Mouse (Mus musculus) left cerebral cortex, postnatal 14 days (tissue): ENCODE measurements at regions not wholly inside any gene's neighbourhood (a gene's known extent, or its start where the extent isn't known, plus 50 kb on each side); places are given as distances from the start of the nearest gene placed in this dataset.
A peak's percentile ranks its signal among the peaks of the same experiment; 100 is the strongest.

Experiments used
- DNase-seq, 2 experiments: peaks; one replicate each; pipeline ENCODE4 v3.0.0; 2021 to 2022; ENCODE audit warnings: low spot score in 2 of 2, mixed read lengths in 1 of 2
- intact Hi-C: fragments of 180-260 bp; cut with DNase I; formaldehyde crosslinking; loops from one replicate; pipeline ENCODE4 v1.15.1; 2025

DNA sequence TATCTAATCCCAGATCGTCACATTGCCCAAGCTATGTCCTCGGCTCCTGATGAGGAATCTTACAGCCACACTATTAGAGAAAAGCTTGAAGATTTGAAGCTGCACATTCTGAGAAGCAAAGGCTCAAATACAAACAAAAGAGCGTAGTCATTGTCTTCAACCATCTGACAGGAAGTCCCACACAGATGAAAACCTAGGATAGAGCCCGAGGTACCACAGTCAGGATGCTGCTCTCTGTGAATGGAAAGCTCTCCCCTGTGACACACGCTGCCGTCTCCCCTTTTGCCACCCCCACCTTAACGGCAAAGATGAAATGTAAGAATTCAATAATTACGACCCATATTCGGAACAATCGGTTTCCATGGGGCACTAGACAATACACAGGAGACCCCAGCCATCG lies 237.2 kb downstream of the Prdm2 start:
- DNase-seq, result no peak
- intact Hi-C loops, result no loop called here

- intact Hi-C loops, result no loop called here
- peak in 1 of 2 experiments; percentile 54 for DNase-seq
These were observed 242.8 kb downstream of the Prdm2 start for GRCm38 (mm10) chr4:142970040-142970439.

DNA sequence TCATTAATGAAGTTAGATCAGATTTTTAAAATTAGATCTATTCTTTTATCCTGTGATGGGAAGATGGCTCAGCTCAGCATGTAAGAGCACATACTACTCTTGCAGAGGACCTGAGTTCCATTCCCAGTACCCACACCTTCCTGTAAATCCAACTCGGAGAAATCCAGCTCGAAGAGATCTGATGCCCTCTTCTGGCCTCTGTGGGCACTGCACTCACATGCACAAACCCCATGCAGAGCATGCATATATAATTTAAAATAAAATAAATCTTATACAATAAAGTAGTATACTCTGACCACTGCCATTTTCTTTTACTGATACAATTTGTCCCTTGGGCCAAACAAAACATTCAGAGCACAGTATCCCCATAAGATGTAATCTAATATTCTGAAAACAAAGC lies 245.2 kb downstream of the Prdm2 start:
- no peak for DNase-seq
- intact Hi-C loops, result no loop called here

DNA sequence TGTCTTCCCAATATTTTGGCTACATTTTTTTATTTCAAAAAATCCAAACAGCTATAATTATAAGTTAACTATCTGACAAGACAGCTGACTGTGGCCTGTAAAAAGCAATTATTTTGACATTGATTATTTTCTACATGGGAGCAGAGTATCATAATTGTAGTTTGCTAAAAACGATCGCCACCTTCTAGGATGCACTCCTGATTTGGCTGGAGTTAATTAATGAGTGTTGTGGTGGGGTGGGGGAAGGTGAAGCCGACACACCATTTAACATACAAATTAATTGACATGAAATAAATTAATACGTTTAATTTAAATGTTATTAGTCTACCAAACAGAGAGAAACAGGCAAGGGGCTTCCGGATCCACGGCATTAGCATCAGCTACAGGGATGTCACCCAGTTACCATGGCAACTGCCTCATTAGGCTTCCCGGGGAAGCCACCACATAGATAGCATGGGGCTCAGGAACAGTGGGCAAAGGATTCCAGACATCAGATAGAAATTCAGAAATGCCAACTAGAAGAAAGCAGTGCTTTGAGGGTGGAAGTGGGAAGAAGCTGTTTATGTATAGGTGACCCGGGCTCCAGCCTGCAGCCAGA lies 255.9 kb downstream of the Prdm2 start:
- intact Hi-C loops, result no loop called here
- peak in 1 of 2 experiments; percentile 29 for DNase-seq

- no peak for DNase-seq
- intact Hi-C loops, result no loop called here
These were observed 256.4 kb downstream of the Prdm2 start for GRCm38 (mm10) chr4:142956376-142956775.

GRCm38 (mm10) chr4:142953724-142954123 lies 259.1 kb downstream of the Prdm2 start:
- DNase-seq, result peak; percentile 23 to 52

GRCm38 (mm10) chr4:142952879-142953278 lies 259.9 kb downstream of the Prdm2 start:
- DNase-seq, result no peak
- intact Hi-C loops, result no loop called here

More at GRCm38 (mm10) chr4:142953724-142954123, 259.1 kb downstream of the Prdm2 start:
- intact Hi-C loops, result no loop called here

- intact Hi-C loops, result no loop called here
These were observed 265.1 kb downstream of the Prdm2 start for GRCm38 (mm10) chr4:142947673-142948072.

DNA sequence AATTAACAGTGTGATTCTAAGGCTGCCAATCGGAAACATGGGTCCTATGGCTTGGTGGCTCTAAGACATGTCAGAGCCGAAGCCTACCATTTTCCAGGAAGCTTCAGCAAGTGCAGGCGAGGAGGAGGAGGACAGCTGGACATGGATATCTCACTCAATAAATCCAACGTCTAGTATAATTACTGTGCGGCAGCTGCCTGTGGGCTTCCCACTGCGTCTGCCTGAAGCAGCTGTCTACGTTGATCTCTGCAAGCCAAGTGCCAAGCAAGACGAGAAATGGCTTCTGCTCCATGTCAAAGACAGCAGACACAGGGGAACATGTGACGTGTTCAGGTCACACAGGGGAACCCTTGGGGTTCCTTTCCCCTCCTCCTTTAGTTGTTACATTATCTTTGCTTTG lies 279.2 kb downstream of the Prdm2 start:
- no peak for DNase-seq
- intact Hi-C loops, result no loop called here

More at GRCm38 (mm10) chr4:142947673-142948072, 265.1 kb downstream of the Prdm2 start:
- DNase-seq, result peak in 1 of 2 experiments; percentile 28

DNA sequence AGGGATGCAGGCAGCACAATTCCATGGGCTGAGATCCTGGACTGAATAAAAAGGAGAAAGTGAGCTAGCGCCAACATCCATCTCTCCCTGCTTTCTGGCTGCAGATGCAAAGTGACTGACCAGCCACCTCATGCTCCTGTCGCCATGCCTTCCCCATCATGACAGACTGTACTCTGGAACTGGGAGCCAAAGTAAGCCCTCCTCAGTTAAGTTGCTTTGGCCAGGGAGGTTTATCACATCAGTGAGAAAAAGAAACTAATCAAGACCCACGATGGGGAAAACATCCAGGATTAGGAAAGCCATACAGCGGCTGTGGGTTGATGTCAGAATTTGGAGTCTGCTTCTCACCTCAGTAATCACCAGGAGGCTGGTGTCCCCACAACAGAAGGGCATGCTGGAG lies 283.6 kb downstream of the Prdm2 start:
- intact Hi-C loops, result no loop called here
- no peak for DNase-seq

- intact Hi-C loops, result no loop called here
- DNase-seq, result peak in 1 of 2 experiments; percentile 25
These were observed 285.3 kb downstream of the Prdm2 start for GRCm38 (mm10) chr4:142927328-142928108.

GRCm38 (mm10) chr4:142925111-142925510 lies 287.7 kb downstream of the Prdm2 start:
- DNase-seq, result no peak
- intact Hi-C loops, result no loop called here

DNA sequence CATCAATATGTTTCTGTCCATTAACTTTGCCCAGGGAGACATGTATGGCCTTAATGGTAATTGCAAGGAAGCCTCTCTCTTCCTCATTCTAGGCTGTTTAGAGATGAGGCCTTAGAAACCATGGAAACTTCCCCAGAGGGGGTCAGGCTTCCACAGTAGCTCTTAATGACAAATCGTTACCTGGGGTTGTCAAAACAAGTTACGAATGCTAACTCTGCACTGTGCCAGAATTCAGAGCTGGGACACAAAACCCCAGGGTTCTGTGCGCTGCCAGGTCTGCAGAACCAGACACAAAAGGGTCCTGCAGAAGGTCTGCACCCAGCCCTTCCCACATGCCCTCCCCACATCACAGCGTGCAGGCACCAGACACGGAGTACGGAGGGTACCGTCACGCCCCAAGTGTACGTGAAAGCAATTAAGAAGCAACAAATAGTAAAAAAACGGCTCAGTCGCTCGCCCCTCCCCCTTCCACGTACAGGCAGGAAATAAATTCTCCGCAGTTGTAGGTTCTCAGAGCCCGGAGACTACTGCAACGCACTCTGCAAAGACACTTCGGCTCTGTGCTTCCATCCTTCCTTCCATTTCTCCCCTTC lies 303.3 kb downstream of the Prdm2 start:
- no peak for DNase-seq
- intact Hi-C loops, result loop anchor here (10.0 kb wide), 1 partner anchor 95 kb away; no protein-coding TSS in a partner anchor

GRCm38 (mm10) chr4:142908782-142909181 lies 304.0 kb downstream of the Prdm2 start:
- DNase-seq, result no peak

GRCm38 (mm10) chr4:142903356-142904032 lies 309.3 kb downstream of the Prdm2 start:
- intact Hi-C loops, result loop anchor here (10.0 kb wide), 1 partner anchor 101 kb away; no protein-coding TSS in a partner anchor

More at GRCm38 (mm10) chr4:142908782-142909181, 304.0 kb downstream of the Prdm2 start:
- intact Hi-C loops, result loop anchor here (10.0 kb wide), 1 partner anchor 96 kb away; no protein-coding TSS in a partner anchor

DNA sequence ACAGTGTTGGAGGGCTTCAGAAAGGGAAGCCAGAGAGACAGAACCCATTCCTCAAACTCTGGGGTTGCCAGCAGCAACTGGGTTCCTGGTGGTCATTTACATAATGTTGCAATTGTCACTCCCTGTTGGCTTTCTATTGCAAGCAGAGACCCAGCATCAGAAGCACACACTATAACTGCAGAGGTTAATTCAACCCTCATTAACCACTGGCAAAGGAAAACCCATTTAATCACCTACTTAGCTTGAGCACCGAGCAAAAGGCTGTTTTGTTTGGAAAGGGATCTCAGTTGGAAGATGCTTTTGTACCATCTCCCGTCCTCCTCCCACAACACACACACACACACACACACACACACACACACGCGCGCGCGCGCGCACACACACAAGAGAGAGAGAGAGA lies 312.0 kb downstream of the Prdm2 start:
- DNase-seq, result no peak
- intact Hi-C loops, result loop anchor here (10.0 kb wide), 1 partner anchor 104 kb away; no protein-coding TSS in a partner anchor

More at GRCm38 (mm10) chr4:142903356-142904032, 309.3 kb downstream of the Prdm2 start:
- DNase-seq, result no peak

- intact Hi-C loops, result no loop called here
- DNase-seq, result no peak
These were observed 313.8 kb downstream of the Prdm2 start for GRCm38 (mm10) chr4:142898994-142899393.

- intact Hi-C loops, result no loop called here
- DNase-seq, result no peak
These were observed 322.1 kb downstream of the Prdm2 start for GRCm38 (mm10) chr4:142890711-142891110.

DNA sequence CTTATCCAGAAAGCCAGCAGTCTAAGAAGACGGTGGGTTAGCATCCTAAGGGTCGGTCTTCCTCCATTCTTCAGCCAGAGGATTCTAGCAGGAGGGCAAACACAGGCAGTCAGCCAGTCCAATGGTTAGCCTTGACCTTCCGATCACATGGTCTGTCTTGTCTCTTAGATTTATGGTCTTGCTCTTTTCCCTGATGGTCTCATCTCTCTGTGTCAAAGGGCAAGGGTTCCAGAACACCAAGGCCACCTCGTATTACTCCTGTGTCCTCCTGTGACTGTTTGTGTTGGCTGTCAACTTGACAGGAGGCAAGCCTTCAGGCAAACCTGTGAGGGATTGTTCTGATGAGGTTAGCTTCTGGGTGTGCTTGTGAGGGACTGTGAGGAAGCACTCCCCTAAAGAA lies 323.9 kb downstream of the Prdm2 start:
- DNase-seq, result no peak
- intact Hi-C loops, result loop anchor here (10.0 kb wide), 2 partner anchors 494 to 734 kb away; no protein-coding TSS in a partner anchor
